Mouse (Mus musculus) midbrain, embryonic 13.5 days (tissue): ENCODE measurements around the gene Cog2. TPM values are rescaled to one million over a fixed set of nuclear protein-coding genes. Genes with fewer than 3 reads are reported as not detected.
A peak's percentile ranks its signal among the peaks of the same experiment; 100 is the strongest.

ENCODE experiments used
- ATAC-seq: fragments of 200-750 bp; cut with Nextera tagmentation; 2 replicates; pipeline ENCODE4 v1.8.0; 2017; ENCODE audit warnings: mild to moderate bottlenecking, moderate TSS enrichment, moderate library complexity
- H3K27ac ChIP-seq: fragments of 300-500 bp; sonication (generic); 2 replicates; pipeline ENCODE4 v1.5.1; 2015; ENCODE audit warnings: inconsistent platforms, mild to moderate bottlenecking, moderate library complexity
- H3K27me3 ChIP-seq: fragments of 300-500 bp; sonication (generic); 2 replicates; pipeline ENCODE4 v1.6.1; 2015; ENCODE audit warnings: mild to moderate bottlenecking, inconsistent platforms
- H3K36me3 ChIP-seq: fragments of 300-500 bp; sonication (generic); 2 replicates; pipeline ENCODE4 v1.6.1; 2015; ENCODE audit warnings: mild to moderate bottlenecking, inconsistent platforms
- H3K4me1 ChIP-seq: fragments of 300-500 bp; sonication (generic); replicated peaks from 2 replicates; pipeline ENCODE4 v1.6.1; 2015; ENCODE audit warnings: inconsistent platforms
- H3K4me2 ChIP-seq: fragments of 300-500 bp; sonication (generic); replicated peaks from 2 replicates; pipeline ENCODE4 v1.6.1; 2015; ENCODE audit warnings: moderate library complexity, mild to moderate bottlenecking, inconsistent platforms
- H3K4me3 ChIP-seq: fragments of 300-500 bp; sonication (generic); replicated peaks from 2 replicates; pipeline ENCODE4 v1.5.1; 2015; ENCODE audit warnings: mild to moderate bottlenecking, inconsistent platforms
- H3K9ac ChIP-seq: fragments of 300-500 bp; sonication (generic); replicated peaks from 2 replicates; pipeline ENCODE4 v1.6.1; 2015; ENCODE audit warnings: mild to moderate bottlenecking, inconsistent platforms
- H3K9me3 ChIP-seq: fragments of 300-500 bp; sonication (generic); 2 replicates; pipeline ENCODE4 v1.6.1; 2016; ENCODE audit warnings: mild to moderate bottlenecking, inconsistent platforms
- WGBS: fragments of 180-500 bp; shearing (Covaris S2); methylation state at CpG from one replicate; pipeline ENCODE4 v1.1.7; 2015; 5-methylcytosine and 5-hydroxymethylcytosine counted together
- polyA plus RNA-seq: library from polyadenylated mRNA; unstranded; fragments of >200 nt; fragmentation: Nextera tagmentation; extraction: Ambion mirVana; gene quantifications from 2 replicates; pipeline ENCODE4 v1.2.1, GENCODE M21; 2015

Cog2 gene
- polyA plus RNA-seq, 1 experiment from 2014 or later = 38.2 TPM

DNA sequence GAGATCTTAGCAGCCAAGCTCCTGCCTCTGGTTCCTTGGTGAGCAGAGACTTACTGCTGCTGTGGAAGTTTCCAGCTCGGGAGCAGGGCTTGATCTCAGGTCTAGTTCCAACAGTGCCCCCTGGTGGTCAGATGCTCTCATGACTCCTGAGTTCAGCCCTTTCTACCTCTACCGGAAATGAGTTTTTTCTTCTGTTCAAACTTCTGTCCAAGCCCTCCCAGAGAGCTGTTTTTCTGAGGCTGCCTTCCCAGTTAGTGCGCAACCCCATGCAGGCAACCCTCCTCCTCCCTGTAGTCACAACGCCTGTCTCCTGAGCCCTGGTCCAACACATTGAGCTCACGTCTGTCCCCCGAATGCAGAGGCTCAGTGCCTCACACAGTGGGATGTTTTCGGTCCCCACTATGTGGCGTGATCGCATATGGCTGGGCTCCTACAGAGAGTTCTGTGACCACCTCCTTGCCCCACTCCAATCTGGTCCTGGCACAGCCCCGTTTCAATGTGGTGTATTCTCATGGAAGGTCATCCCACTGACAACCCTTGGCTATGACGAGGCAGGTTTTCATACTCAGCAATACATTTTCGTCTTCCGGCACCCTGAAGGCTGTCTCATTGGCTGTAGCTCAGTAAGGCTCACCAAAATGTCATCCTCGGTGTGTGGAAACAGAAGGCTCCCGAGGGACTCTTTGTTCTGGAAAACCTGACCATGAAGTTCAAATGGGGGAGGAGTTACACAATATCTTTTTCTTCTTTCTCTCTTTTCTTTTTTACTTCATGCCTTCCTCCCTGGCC, 53.2 kb downstream of the Cog2 start:
- Histone ChIP-seq H3K4me1 (no peaks in the 10 kb centered on the region), H3K27ac (no peak overlapping the region), H3K4me2 (no peak overlapping the region), H3K9ac (no peak overlapping the region), H3K36me3 (no peaks in the 10 kb centered on the region), H3K27me3 (no peaks in the 10 kb centered on the region), H3K4me3 (no peak overlapping the region), H3K9me3 (no peaks in the 10 kb centered on the region)
- 61% methylated on average over 15 of the region's 15 CpGs for WGBS
- ATAC-seq = peak; percentile 60; the same call in 1 of the 2 replicates

DNA sequence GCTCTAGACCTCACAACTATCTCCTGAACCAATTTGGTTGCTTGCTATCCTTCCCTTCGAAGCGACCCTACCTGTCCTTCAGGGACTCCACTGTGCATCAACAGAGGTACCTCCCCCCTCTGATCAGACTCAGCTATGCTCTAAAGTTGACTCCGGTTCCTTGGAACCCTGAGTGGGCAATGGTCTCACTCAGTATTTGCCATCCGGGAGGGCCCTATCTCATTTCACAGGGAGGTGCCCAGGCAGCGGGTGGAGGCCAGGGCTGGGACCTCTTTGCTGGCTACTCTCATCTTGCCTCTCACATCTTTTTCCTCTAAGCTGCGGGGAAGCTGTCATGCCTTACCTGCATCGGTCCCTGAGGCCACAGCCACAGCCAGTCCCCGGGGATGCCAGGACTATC, 55.2 kb downstream of the Cog2 start, which contains the start of gene Capn9:
Capn9 (plus strand) TSS at position 301 of the 400 bp plus-strand sequence.
- H3K36me3 ChIP-seq = no peaks in the 10 kb centered on the region
- H3K4me1 ChIP-seq = no peaks in the 10 kb centered on the region
- no peaks in the 10 kb centered on the region for H3K27me3 ChIP-seq
- no peak within 1 kb of the TSS; the same call in 1 of the 2 replicates for H3K9ac ChIP-seq
- no peak within 1 kb of the TSS for H3K4me3 ChIP-seq
- WGBS = 90% methylated on average over 8 of the region's 8 CpGs
- no peak for ATAC-seq
- no peak within 1 kb of the TSS for H3K4me2 ChIP-seq
- no peak within 1 kb of the TSS for H3K27ac ChIP-seq
- no peaks in the 10 kb centered on the region for H3K9me3 ChIP-seq

GRCm38 (mm10) chr8:124576751-124577150, 56.2 kb downstream of the Cog2 start:
- Histone ChIP-seq H3K27ac (no peak overlapping the region), H3K9ac (no peak overlapping the region; the same call in 1 of the 2 replicates), H3K4me3 (no peak overlapping the region), H3K36me3 (no peaks in the 10 kb centered on the region), H3K4me2 (no peak overlapping the region), H3K9me3 (no peaks in the 10 kb centered on the region), H3K27me3 (no peaks in the 10 kb centered on the region), H3K4me1 (no peaks in the 10 kb centered on the region)
- 88% methylated on average over 1 of the region's 1 CpGs for WGBS
- no peak for ATAC-seq

DNA sequence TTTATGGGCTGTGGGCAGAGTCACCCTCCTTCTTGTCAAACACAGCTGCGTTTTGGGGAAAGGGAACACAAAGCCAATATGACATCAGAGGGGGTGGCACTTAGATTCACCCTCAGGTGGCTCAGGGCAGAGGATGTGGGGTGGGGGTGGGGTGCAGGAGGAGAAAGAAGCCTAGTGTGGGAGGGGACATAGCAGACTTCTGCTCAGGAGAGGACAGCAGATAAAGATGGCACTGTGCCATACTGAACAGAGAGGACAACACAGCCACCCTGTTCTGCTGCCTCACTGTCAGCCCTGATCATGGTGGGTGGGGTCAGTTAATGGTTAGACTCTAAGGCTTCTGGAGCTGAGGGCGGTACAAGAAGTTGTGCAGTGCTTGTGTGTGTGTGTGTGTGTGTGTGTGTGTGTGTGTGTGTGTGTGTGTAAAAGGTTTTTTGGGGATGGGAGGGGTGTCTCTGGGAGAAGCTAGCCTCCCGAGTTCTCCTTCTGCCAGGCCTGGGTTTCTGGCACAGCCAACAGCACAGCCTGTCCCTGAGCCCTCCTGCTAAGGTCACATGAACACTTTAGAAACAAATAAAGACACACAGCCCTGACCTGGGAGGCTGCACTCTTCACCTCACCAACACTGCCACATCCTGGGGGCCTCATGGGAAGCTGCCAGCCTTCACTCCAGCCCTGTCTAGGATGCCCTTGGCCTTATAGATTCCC, 65.3 kb downstream of the Cog2 start:
- WGBS = 72% methylated on average over 2 of the region's 3 CpGs
- H3K4me3 ChIP-seq = no peak overlapping the region
- no peak overlapping the region for H3K27ac ChIP-seq
- no peaks in the 10 kb centered on the region for H3K4me1 ChIP-seq
- H3K27me3 ChIP-seq = no peaks in the 10 kb centered on the region
- no peak for ATAC-seq
- H3K9ac ChIP-seq = no peak overlapping the region
- no peaks in the 10 kb centered on the region for H3K36me3 ChIP-seq
- H3K4me2 ChIP-seq = no peak overlapping the region
- H3K9me3 ChIP-seq = no peaks in the 10 kb centered on the region

GRCm38 (mm10) chr8:124586556-124586955, 66.0 kb downstream of the Cog2 start:
- H3K4me2 ChIP-seq = no peak overlapping the region
- 74% methylated on average over 2 of the region's 2 CpGs for WGBS
- no peaks in the 10 kb centered on the region for H3K36me3 ChIP-seq
- no peak overlapping the region for H3K27ac ChIP-seq
- H3K4me3 ChIP-seq = no peak overlapping the region
- ATAC-seq = no peak
- H3K9ac ChIP-seq = no peak overlapping the region
- no peaks in the 10 kb centered on the region for H3K27me3 ChIP-seq
- H3K9me3 ChIP-seq = no peaks in the 10 kb centered on the region
- no peaks in the 10 kb centered on the region for H3K4me1 ChIP-seq

DNA sequence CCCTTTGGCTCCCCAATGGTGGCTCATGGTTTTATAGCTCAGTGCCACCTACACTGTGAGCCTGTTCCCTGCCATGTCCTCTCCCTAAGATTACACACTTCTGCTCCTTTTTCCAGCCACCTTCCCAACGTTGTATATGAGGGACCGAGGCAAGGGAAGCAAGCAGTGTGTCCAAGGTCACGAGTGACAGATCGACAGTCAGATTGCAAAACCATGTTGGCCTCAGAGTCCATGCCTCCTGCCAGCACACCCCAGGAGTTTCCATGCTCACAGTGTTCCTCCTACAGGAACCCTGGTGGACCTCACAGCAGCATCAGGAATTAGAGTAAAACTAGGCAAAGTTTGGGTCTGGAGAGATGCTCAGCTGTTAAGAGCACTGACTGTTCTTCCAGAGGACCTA, 68.8 kb downstream of the Cog2 start:
- Histone ChIP-seq H3K4me3 (no peak overlapping the region), H3K27me3 (no peaks in the 10 kb centered on the region), H3K4me2 (no peak overlapping the region), H3K4me1 (no peaks in the 10 kb centered on the region), H3K9me3 (no peaks in the 10 kb centered on the region), H3K27ac (no peak overlapping the region), H3K36me3 (no peaks in the 10 kb centered on the region), H3K9ac (no peak overlapping the region)
- WGBS = 77% methylated on average over 4 of the region's 4 CpGs
- ATAC-seq = no peak

Other genes with a start within 250 kb of the Cog2 start
- gene Pgbd5, start 81.1 kb upstream of the Cog2 start, polyA plus RNA-seq = 7.6 and 8.6 TPM in 2 replicates
- gene Agt, start 48.9 kb downstream of the Cog2 start, polyA plus RNA-seq = not detected in 2 replicates
- 0.07 and 0.10 TPM in 2 replicates for gene Capn9, start 55.3 kb downstream of the Cog2 start, polyA plus RNA-seq
- 15.7 and 18.1 TPM in 2 replicates for gene 2310022B05Rik, start 142.6 kb downstream of the Cog2 start, polyA plus RNA-seq
- 55.0 and 60.2 TPM in 2 replicates for gene Ttc13, start 201.2 kb downstream of the Cog2 start, polyA plus RNA-seq
- 32.6 and 33.3 TPM in 2 replicates for gene Arv1, start 201.4 kb downstream of the Cog2 start, polyA plus RNA-seq
- 0.40 and 0.43 TPM in 2 replicates for gene Fam89a, start 231.1 kb downstream of the Cog2 start, polyA plus RNA-seq